Mouse (Mus musculus) spleen, adult 2 months (tissue): Measurements from ENCODE around the gene Tspan3.

Experiments
- CTCF ChIP-seq: fragments of 200-500 bp; IDR thresholded peaks from 2 replicates; pipeline ENCODE4 v1.5.1; 2011; ENCODE audit warnings: mild to moderate bottlenecking, inconsistent platforms; ENCODE audit not compliant: insufficient read depth, insufficient read length, insufficient replicate concordance; ENCODE audit errors: extremely low read depth
- POLR2A ChIP-seq: fragments of 200-500 bp; IDR thresholded peaks from 2 replicates; pipeline ENCODE4 v1.6.1; 2011; ENCODE audit warnings: low read depth, low read length, inconsistent platforms

DNA sequence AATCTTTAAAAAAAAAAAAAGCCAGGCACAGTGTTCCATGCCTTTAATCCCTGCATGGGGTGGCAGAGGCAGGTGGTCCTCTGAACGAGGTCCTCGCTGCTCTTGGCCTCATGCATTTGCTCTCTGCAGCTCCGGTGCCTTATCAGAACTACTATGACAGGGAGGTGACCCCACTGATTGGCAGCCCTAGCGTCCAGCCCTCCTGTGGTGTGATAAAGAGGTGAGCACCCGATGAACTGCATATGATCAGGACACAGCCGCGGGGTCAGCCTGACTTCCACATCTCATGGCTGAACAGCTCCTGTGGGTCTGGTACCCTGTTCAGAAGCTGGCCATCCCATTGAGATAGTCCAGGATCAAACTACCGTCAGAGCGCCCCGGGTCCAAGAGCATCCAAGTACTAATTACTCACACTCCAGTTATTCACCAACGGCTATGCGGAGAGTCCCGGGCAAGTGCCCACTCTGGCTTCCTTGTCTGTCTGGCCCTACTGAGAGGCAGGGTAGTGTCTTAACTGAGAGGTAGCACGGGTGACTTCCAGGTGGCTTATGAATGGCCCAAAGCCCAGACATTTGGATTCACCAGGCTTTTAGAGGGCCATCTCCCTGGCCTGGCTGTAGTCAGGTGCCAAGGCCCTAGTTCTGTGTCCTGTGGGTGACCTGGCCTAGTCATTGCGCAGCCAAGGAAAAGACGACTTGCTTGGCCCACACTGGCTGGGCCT lies 38.7 kb downstream of the Tspan3 start:
- no peak for TF ChIP-seq POLR2A
- no peak for TF ChIP-seq CTCF
